Mouse (Mus musculus): ENCODE data around the gene Slc11a2. TPM values are rescaled to one million over a fixed set of nuclear protein-coding genes. Genes with fewer than 3 reads are reported as not detected.

Gene Slc11a2
- polyA plus RNA-seq, 1 experiment from 2014 or later = 12.2 TPM

GRCm38 (mm10) chr15:100393016-100393415 lies 31.9 kb downstream of the Slc11a2 start:
- no peak overlapping the region for H3K9ac ChIP-seq (ENCODE audit: low read length)
- H3K4me1 ChIP-seq (replicated peaks; ENCODE audit: control insufficient read depth, insufficient read depth) = no peaks in the 10 kb centered on the region
- TF ChIP-seq CTCF (IDR thresholded peaks at IDR 0.05; ENCODE audit: low read depth) (no peak), EP300 (optimal IDR thresholded peaks at IDR 0.05) (no peak)
- H3K36me3 ChIP-seq (ENCODE audit: control insufficient read depth, insufficient read depth, low read length) = peaks cover 11% of the 10 kb centered on the region
- 85% methylated on average over 11 of the region's 11 CpGs for WGBS
- no peak overlapping the region for H3K4me2 ChIP-seq (replicated peaks; ENCODE audit: low read depth)
- H3K9me3 ChIP-seq (ENCODE audit: control insufficient read depth, low read length) = no peaks in the 10 kb centered on the region
- no peaks in the 10 kb centered on the region for H3K27me3 ChIP-seq (ENCODE audit: control insufficient read depth, insufficient read depth, low read length)
- no peak for DNase-seq (ENCODE audit: low spot score)
- no peak for ATAC-seq (ENCODE audit: low FRiP score, low TSS enrichment)
- H3K27ac ChIP-seq (replicated peaks) = no peak overlapping the region
- H3K4me3 ChIP-seq (ENCODE audit: low read depth, low read length) = no peak overlapping the region

GRCm38 (mm10) chr15:100391599-100391998 lies 33.3 kb downstream of the Slc11a2 start:
- no peak for DNase-seq (ENCODE audit: low spot score)

GRCm38 (mm10) chr15:100391066-100391465 lies 33.8 kb downstream of the Slc11a2 start:
- Histone ChIP-seq H3K4me1 (replicated peaks; ENCODE audit: control insufficient read depth, insufficient read depth) (no peaks in the 10 kb centered on the region), H3K9me3 (ENCODE audit: control insufficient read depth, low read length) (no peaks in the 10 kb centered on the region), H3K27ac (replicated peaks) (no peak overlapping the region), H3K36me3 (ENCODE audit: control insufficient read depth, insufficient read depth, low read length) (peaks cover 6% of the 10 kb centered on the region), H3K9ac (ENCODE audit: low read length) (no peak overlapping the region), H3K27me3 (ENCODE audit: control insufficient read depth, insufficient read depth, low read length) (no peaks in the 10 kb centered on the region), H3K4me3 (ENCODE audit: low read depth, low read length) (no peak overlapping the region), H3K4me2 (replicated peaks; ENCODE audit: low read depth) (no peak overlapping the region)
- 71% methylated on average over 7 of the region's 7 CpGs for WGBS
- ATAC-seq (ENCODE audit: low FRiP score, low TSS enrichment) (no peak), DNase-seq (ENCODE audit: low spot score) (no peak)
- TF ChIP-seq EP300 (optimal IDR thresholded peaks at IDR 0.05) (no peak), CTCF (IDR thresholded peaks at IDR 0.05; ENCODE audit: low read depth) (no peak)

More at GRCm38 (mm10) chr15:100391599-100391998, 33.3 kb downstream of the Slc11a2 start:
- Histone ChIP-seq H3K4me3 (ENCODE audit: low read depth, low read length) (no peak overlapping the region), H3K36me3 (ENCODE audit: control insufficient read depth, insufficient read depth, low read length) (peaks cover 8% of the 10 kb centered on the region), H3K9me3 (ENCODE audit: control insufficient read depth, low read length) (no peaks in the 10 kb centered on the region), H3K4me2 (replicated peaks; ENCODE audit: low read depth) (no peak overlapping the region), H3K4me1 (replicated peaks; ENCODE audit: control insufficient read depth, insufficient read depth) (no peaks in the 10 kb centered on the region), H3K27me3 (ENCODE audit: control insufficient read depth, insufficient read depth, low read length) (no peaks in the 10 kb centered on the region), H3K9ac (ENCODE audit: low read length) (no peak overlapping the region), H3K27ac (replicated peaks) (no peak overlapping the region)
- 90% methylated on average over 7 of the region's 7 CpGs for WGBS
- TF ChIP-seq CTCF (IDR thresholded peaks at IDR 0.05; ENCODE audit: low read depth) (no peak), EP300 (optimal IDR thresholded peaks at IDR 0.05) (no peak)
- no peak for ATAC-seq (ENCODE audit: low FRiP score, low TSS enrichment)

- Histone ChIP-seq H3K4me1 (replicated peaks; ENCODE audit: control insufficient read depth, insufficient read depth) (no peaks in the 10 kb centered on the region), H3K36me3 (ENCODE audit: control insufficient read depth, insufficient read depth, low read length) (peaks cover 1% of the 10 kb centered on the region; the same call in 1 of the 2 replicates), H3K4me2 (replicated peaks; ENCODE audit: low read depth) (no peak overlapping the region), H3K27me3 (ENCODE audit: control insufficient read depth, insufficient read depth, low read length) (no peaks in the 10 kb centered on the region), H3K4me3 (ENCODE audit: low read depth, low read length) (no peak overlapping the region), H3K9ac (ENCODE audit: low read length) (no peak overlapping the region), H3K9me3 (ENCODE audit: control insufficient read depth, low read length) (no peaks in the 10 kb centered on the region), H3K27ac (replicated peaks) (no peak overlapping the region)
- DNase-seq (ENCODE audit: low spot score) = no peak
- no peak for ATAC-seq (ENCODE audit: low FRiP score, low TSS enrichment)
- WGBS = 59% methylated on average over 9 of the region's 9 CpGs
- TF ChIP-seq CTCF (IDR thresholded peaks at IDR 0.05; ENCODE audit: low read depth) (no peak), EP300 (optimal IDR thresholded peaks at IDR 0.05) (no peak)
Measured at GRCm38 (mm10) chr15:100388886-100389285, 36.0 kb downstream of the Slc11a2 start.

GRCm38 (mm10) chr15:100388224-100388835 lies 36.5 kb downstream of the Slc11a2 start:
- H3K4me2 ChIP-seq (replicated peaks; ENCODE audit: low read depth) = no peak overlapping the region
- H3K9ac ChIP-seq (ENCODE audit: low read length) = no peak overlapping the region
- H3K27me3 ChIP-seq (ENCODE audit: control insufficient read depth, insufficient read depth, low read length) = no peaks in the 10 kb centered on the region
- WGBS = 82% methylated on average over 14 of the region's 16 CpGs
- no peaks in the 10 kb centered on the region for H3K4me1 ChIP-seq (replicated peaks; ENCODE audit: control insufficient read depth, insufficient read depth)
- H3K27ac ChIP-seq (replicated peaks) = no peak overlapping the region
- H3K9me3 ChIP-seq (ENCODE audit: control insufficient read depth, low read length) = no peaks in the 10 kb centered on the region
- no peak for DNase-seq (ENCODE audit: low spot score)
- H3K36me3 ChIP-seq (ENCODE audit: control insufficient read depth, insufficient read depth, low read length) = no peaks in the 10 kb centered on the region
- no peak for ATAC-seq (ENCODE audit: low FRiP score, low TSS enrichment)
- no peak overlapping the region for H3K4me3 ChIP-seq (ENCODE audit: low read depth, low read length)
- TF ChIP-seq CTCF (IDR thresholded peaks at IDR 0.05; ENCODE audit: low read depth) = no peak
- TF ChIP-seq EP300 (optimal IDR thresholded peaks at IDR 0.05) = no peak

GRCm38 (mm10) chr15:100387544-100388223 lies 37.2 kb downstream of the Slc11a2 start:
- TF ChIP-seq CTCF (IDR thresholded peaks at IDR 0.05; ENCODE audit: low read depth) (no peak), EP300 (optimal IDR thresholded peaks at IDR 0.05) (no peak)
- DNase-seq (ENCODE audit: low spot score) (no peak), ATAC-seq (ENCODE audit: low FRiP score, low TSS enrichment) (peak; percentile 38; the same call in 1 of the 2 replicates)
- Histone ChIP-seq H3K4me3 (ENCODE audit: low read depth, low read length) (no peak overlapping the region), H3K27me3 (ENCODE audit: control insufficient read depth, insufficient read depth, low read length) (no peaks in the 10 kb centered on the region), H3K4me2 (replicated peaks; ENCODE audit: low read depth) (no peak overlapping the region), H3K27ac (replicated peaks) (no peak overlapping the region), H3K4me1 (replicated peaks; ENCODE audit: control insufficient read depth, insufficient read depth) (no peaks in the 10 kb centered on the region), H3K9ac (ENCODE audit: low read length) (no peak overlapping the region), H3K9me3 (ENCODE audit: control insufficient read depth, low read length) (no peaks in the 10 kb centered on the region), H3K36me3 (ENCODE audit: control insufficient read depth, insufficient read depth, low read length) (no peaks in the 10 kb centered on the region)
- WGBS = 77% methylated on average over 17 of the region's 17 CpGs

Data from stomach, postnatal 0 days (tissue).